Mouse (Mus musculus): ENCODE data around the gene Cyb561d2. TPM values are rescaled to one million over a fixed set of nuclear protein-coding genes. Genes with fewer than 3 reads are reported as not detected.

Cyb561d2 gene
- total and polyA plus RNA-seq, 3 experiments = 11.7 to 23.1 TPM; not detected in 1

- no peaks in the 10 kb centered on the region for H3K9me3 ChIP-seq (replicated peaks)
- peaks cover 5% of the 10 kb centered on the region; the same call in 1 of the 2 replicates for H3K27me3 ChIP-seq (ENCODE audit: insufficient read depth, low read length)
- TF ChIP-seq CTCF (IDR thresholded peaks at IDR 0.05; ENCODE audit: low read depth, low read length) (no peak), GATA1 (IDR thresholded peaks at IDR 0.05; ENCODE audit: borderline replicate concordance, low read length) (no peak), GATA2 (IDR thresholded peaks at IDR 0.05; ENCODE audit: borderline replicate concordance, low read depth, low read length) (no peak), POLR2AphosphoS5 (IDR thresholded peaks at IDR 0.05; ENCODE audit: insufficient replicate concordance, low read depth, low read length) (no peak), TAL1 (conservative IDR thresholded peaks at IDR 0.05; ENCODE audit: low read depth, low read length) (no peak)
- ATAC-seq (ENCODE audit: extremely low read depth, insufficient number of reproducible peaks, low FRiP score, poor library complexity, severe bottlenecking) = no peak
- peaks cover 55% of the 10 kb centered on the region for H3K36me3 ChIP-seq (replicated peaks)
- H3K4me3 ChIP-seq (ENCODE audit: low read depth, low read length) = peak overlapping the region; percentile 82
- no peak for DNase-seq (ENCODE audit: low spot score)
- peaks cover 54% of the 10 kb centered on the region for H3K4me1 ChIP-seq (ENCODE audit: insufficient read depth, low read depth, low read length)
Measured at GRCm38 (mm10) chr9:107555701-107556100, 13.7 kb upstream of the Cyb561d2 start.

- Histone ChIP-seq H3K4me1 (ENCODE audit: insufficient read depth, low read depth, low read length) (peaks cover 60% of the 10 kb centered on the region), H3K36me3 (replicated peaks) (peaks cover 52% of the 10 kb centered on the region), H3K9me3 (replicated peaks) (no peaks in the 10 kb centered on the region), H3K4me3 (ENCODE audit: low read depth, low read length) (peak overlapping the region; percentile 82), H3K27me3 (ENCODE audit: insufficient read depth, low read length) (peaks cover 5% of the 10 kb centered on the region; the same call in 1 of the 2 replicates)
- peak; percentile 65 for DNase-seq (ENCODE audit: low spot score)
- ATAC-seq (ENCODE audit: extremely low read depth, insufficient number of reproducible peaks, low FRiP score, poor library complexity, severe bottlenecking) = no peak
- no peak for TF ChIP-seq CTCF (IDR thresholded peaks at IDR 0.05; ENCODE audit: low read depth, low read length)
- TF ChIP-seq GATA2 (IDR thresholded peaks at IDR 0.05; ENCODE audit: borderline replicate concordance, low read depth, low read length) = no peak
- TF ChIP-seq GATA1 (IDR thresholded peaks at IDR 0.05; ENCODE audit: borderline replicate concordance, low read length) = no peak
- no peak for TF ChIP-seq POLR2AphosphoS5 (IDR thresholded peaks at IDR 0.05; ENCODE audit: insufficient replicate concordance, low read depth, low read length)
- no peak for TF ChIP-seq TAL1 (conservative IDR thresholded peaks at IDR 0.05; ENCODE audit: low read depth, low read length)
Measured at GRCm38 (mm10) chr9:107555031-107555457, 13.1 kb upstream of the Cyb561d2 start.

GRCm38 (mm10) chr9:107554319-107554825 lies 12.4 kb upstream of the Cyb561d2 start:
- peaks cover 5% of the 10 kb centered on the region; the same call in 1 of the 2 replicates for H3K27me3 ChIP-seq (ENCODE audit: insufficient read depth, low read length)
- peak overlapping the region; percentile 82 for H3K4me3 ChIP-seq (ENCODE audit: low read depth, low read length)
- peak; percentile 94 for ATAC-seq (ENCODE audit: extremely low read depth, insufficient number of reproducible peaks, low FRiP score, poor library complexity, severe bottlenecking)
- DNase-seq (ENCODE audit: low spot score) = peak; percentile 98
- peaks cover 61% of the 10 kb centered on the region for H3K4me1 ChIP-seq (ENCODE audit: insufficient read depth, low read depth, low read length)
- TF ChIP-seq GATA2 (IDR thresholded peaks at IDR 0.05; ENCODE audit: borderline replicate concordance, low read depth, low read length) (no peak), GATA1 (IDR thresholded peaks at IDR 0.05; ENCODE audit: borderline replicate concordance, low read length) (no peak)
- peaks cover 45% of the 10 kb centered on the region for H3K36me3 ChIP-seq (replicated peaks)
- H3K9me3 ChIP-seq (replicated peaks) = no peaks in the 10 kb centered on the region

GRCm38 (mm10) chr9:107553541-107554318 lies 11.7 kb upstream of the Cyb561d2 start:
- H3K4me3 ChIP-seq (ENCODE audit: low read depth, low read length) = peak overlapping the region; percentile 82
- H3K9me3 ChIP-seq (replicated peaks) = no peaks in the 10 kb centered on the region
- TF ChIP-seq TAL1 (conservative IDR thresholded peaks at IDR 0.05; ENCODE audit: low read depth, low read length) (no peak), CTCF (IDR thresholded peaks at IDR 0.05; ENCODE audit: low read depth, low read length) (no peak), GATA2 (IDR thresholded peaks at IDR 0.05; ENCODE audit: borderline replicate concordance, low read depth, low read length) (no peak), GATA1 (IDR thresholded peaks at IDR 0.05; ENCODE audit: borderline replicate concordance, low read length) (no peak), POLR2AphosphoS5 (IDR thresholded peaks at IDR 0.05; ENCODE audit: insufficient replicate concordance, low read depth, low read length) (no peak)
- DNase-seq (ENCODE audit: low spot score) = no peak
- H3K4me1 ChIP-seq (ENCODE audit: insufficient read depth, low read depth, low read length) = peaks cover 62% of the 10 kb centered on the region
- no peak for ATAC-seq (ENCODE audit: extremely low read depth, insufficient number of reproducible peaks, low FRiP score, poor library complexity, severe bottlenecking)
- H3K27me3 ChIP-seq (ENCODE audit: insufficient read depth, low read length) = peaks cover 5% of the 10 kb centered on the region; the same call in 1 of the 2 replicates
- H3K36me3 ChIP-seq (replicated peaks) = peaks cover 39% of the 10 kb centered on the region

GRCm38 (mm10) chr9:107552690-107553393 lies 10.8 kb upstream of the Cyb561d2 start:
- DNase-seq (ENCODE audit: low spot score) = no peak
- H3K27me3 ChIP-seq (ENCODE audit: insufficient read depth, low read length) = peaks cover 5% of the 10 kb centered on the region; the same call in 1 of the 2 replicates
- TF ChIP-seq GATA2 (IDR thresholded peaks at IDR 0.05; ENCODE audit: borderline replicate concordance, low read depth, low read length) (no peak), POLR2AphosphoS5 (IDR thresholded peaks at IDR 0.05; ENCODE audit: insufficient replicate concordance, low read depth, low read length) (no peak), CTCF (IDR thresholded peaks at IDR 0.05; ENCODE audit: low read depth, low read length) (no peak), GATA1 (IDR thresholded peaks at IDR 0.05; ENCODE audit: borderline replicate concordance, low read length) (no peak), TAL1 (conservative IDR thresholded peaks at IDR 0.05; ENCODE audit: low read depth, low read length) (no peak)
- peak overlapping the region; percentile 82; the same call in 1 of the 2 replicates for H3K4me3 ChIP-seq (ENCODE audit: low read depth, low read length)
- H3K9me3 ChIP-seq (replicated peaks) = no peaks in the 10 kb centered on the region
- H3K4me1 ChIP-seq (ENCODE audit: insufficient read depth, low read depth, low read length) = peaks cover 69% of the 10 kb centered on the region
- no peak for ATAC-seq (ENCODE audit: extremely low read depth, insufficient number of reproducible peaks, low FRiP score, poor library complexity, severe bottlenecking)
- peaks cover 30% of the 10 kb centered on the region for H3K36me3 ChIP-seq (replicated peaks)

- H3K4me3 ChIP-seq (ENCODE audit: low read depth, low read length) = peak overlapping the region; percentile 73
- no peak for DNase-seq (ENCODE audit: low spot score)
Measured at GRCm38 (mm10) chr9:107551890-107552355, 9.9 kb upstream of the Cyb561d2 start.

More at GRCm38 (mm10) chr9:107551890-107552355, 9.9 kb upstream of the Cyb561d2 start:
- peaks cover 69% of the 10 kb centered on the region for H3K4me1 ChIP-seq (ENCODE audit: insufficient read depth, low read depth, low read length)
- peaks cover 5% of the 10 kb centered on the region; the same call in 1 of the 2 replicates for H3K27me3 ChIP-seq (ENCODE audit: insufficient read depth, low read length)
- no peaks in the 10 kb centered on the region for H3K9me3 ChIP-seq (replicated peaks)
- peaks cover 21% of the 10 kb centered on the region for H3K36me3 ChIP-seq (replicated peaks)
- no peak for ATAC-seq (ENCODE audit: extremely low read depth, insufficient number of reproducible peaks, low FRiP score, poor library complexity, severe bottlenecking)
- TF ChIP-seq POLR2AphosphoS5 (IDR thresholded peaks at IDR 0.05; ENCODE audit: insufficient replicate concordance, low read depth, low read length) (no peak), GATA1 (IDR thresholded peaks at IDR 0.05; ENCODE audit: borderline replicate concordance, low read length) (no peak), GATA2 (IDR thresholded peaks at IDR 0.05; ENCODE audit: borderline replicate concordance, low read depth, low read length) (no peak), CTCF (IDR thresholded peaks at IDR 0.05; ENCODE audit: low read depth, low read length) (no peak), TAL1 (conservative IDR thresholded peaks at IDR 0.05; ENCODE audit: low read depth, low read length) (no peak)

All from G1E (cell line).